Mouse (Mus musculus) c-Kit-positive CD71-negative TER-119-negative erythroid progenitor cells, embryonic 14.5 days (primary cell): ENCODE results near the gene Havcr2.
"Not testable (repeated sequence)": the region's sequence is repeated elsewhere in the genome, so short reads cannot be mapped to it uniquely, and the experiment has no call there.

Experiments used
- DNase-seq: peaks from one replicate; pipeline ENCODE4 v3.0.0-alpha.2; 2013; ENCODE audit warnings: low read depth

Havcr2 gene

DNA sequence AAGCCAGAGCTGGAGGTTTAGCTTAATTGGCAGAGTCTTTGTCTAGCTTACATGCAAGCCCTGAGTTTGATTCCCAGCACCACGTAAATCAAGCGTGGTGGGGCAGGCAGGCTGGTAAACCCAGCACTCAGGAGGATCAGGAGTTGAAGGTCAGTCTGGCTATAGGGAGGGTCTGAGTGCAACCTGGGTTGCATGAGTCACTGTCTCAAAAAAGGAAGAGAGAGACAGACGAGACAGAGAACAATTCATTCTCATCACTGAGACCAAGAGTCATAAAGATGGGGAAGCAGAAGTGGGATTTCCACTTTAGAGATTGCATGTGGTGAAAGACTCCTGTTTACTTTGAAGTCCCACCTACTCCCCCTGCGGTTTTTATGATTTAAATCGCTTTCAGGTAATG lies 6.6 kb downstream of the Havcr2 start:
- no peak for DNase-seq

DNA sequence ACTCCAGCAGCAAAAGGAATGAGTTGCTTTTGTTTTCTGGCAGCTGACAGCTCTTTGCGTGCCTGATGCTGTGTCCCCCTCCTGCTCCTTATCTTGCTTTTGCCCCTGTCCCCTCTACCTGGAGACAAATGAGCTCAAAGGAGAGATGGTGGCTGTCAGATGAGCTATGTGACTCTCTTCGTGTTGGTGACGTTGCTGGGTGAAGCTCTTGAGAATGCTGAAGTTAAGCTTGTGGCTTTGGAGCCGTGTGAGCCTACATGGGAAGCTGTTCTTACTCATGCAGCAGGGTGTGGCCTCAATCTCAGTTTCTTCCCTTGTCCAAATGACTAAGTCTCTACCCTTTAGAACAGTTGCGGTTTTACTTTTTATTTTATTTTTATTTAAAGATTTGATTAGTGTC lies 7.2 kb downstream of the Havcr2 start:
- DNase-seq, result no peak

DNA sequence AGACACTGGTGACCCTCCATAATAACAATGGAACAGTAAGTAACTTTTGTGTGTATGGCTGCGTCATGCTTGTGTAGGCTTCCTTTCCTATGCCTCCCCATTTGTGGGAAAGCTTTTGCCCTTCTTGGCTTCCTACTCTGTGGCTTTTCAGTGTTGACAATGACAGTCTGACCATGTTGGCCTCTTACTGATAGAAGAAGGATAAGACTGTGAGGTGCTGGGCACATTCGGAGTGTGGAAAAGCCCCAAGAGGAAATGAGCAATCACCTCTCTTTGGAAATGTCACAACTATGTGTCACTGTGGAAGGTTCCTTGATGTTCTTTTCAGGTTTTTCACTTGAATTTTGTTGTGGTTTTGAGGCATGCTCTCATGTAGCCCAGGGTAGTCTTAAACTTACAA lies 12.1 kb downstream of the Havcr2 start:
- DNase-seq, result no peak

DNA sequence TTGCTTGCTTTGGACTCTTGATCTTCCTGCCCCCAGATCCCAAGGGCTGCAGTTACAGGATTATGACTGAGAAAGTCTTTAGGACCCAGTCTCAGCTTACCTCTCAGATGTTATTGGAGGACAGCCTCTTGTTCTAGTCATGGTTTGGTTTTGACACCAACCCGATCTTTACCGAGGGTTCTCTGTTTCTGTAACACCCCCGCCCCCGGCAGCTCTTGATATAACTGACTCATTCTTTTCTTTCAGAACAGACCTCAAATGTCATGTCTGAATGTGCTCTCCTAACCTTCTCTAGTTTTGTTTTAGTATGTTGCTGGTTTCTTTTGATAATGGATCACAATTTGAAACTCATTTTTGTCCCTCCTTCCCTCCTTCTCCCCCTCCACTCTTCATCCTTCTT lies 19.5 kb downstream of the Havcr2 start:
- DNase-seq, result no peak

DNA sequence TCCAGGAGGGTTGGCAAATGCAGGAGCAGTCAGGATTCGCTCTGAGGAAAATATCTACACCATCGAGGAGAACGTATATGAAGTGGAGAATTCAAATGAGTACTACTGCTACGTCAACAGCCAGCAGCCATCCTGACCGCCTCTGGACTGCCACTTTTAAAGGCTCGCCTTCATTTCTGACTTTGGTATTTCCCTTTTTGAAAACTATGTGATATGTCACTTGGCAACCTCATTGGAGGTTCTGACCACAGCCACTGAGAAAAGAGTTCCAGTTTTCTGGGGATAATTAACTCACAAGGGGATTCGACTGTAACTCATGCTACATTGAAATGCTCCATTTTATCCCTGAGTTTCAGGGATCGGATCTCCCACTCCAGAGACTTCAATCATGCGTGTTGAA lies 24.6 kb downstream of the Havcr2 start:
- DNase-seq, result no peak

DNA sequence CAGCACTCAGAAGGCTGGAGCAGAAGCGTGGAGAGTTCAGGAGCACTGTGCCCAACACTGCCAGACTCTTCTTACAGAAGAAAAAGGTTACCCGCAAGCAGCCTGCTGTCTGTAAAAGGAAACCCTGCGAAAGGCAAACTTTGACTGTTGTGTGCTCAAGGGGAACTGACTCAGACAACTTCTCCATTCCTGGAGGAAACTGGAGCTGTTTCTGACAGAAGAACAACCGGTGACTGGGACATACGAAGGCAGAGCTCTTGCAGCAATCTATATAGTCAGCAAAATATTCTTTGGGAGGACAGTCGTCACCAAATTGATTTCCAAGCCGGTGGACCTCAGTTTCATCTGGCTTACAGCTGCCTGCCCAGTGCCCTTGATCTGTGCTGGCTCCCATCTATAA lies 25.8 kb downstream of the Havcr2 start:
- no peak for DNase-seq

DNA sequence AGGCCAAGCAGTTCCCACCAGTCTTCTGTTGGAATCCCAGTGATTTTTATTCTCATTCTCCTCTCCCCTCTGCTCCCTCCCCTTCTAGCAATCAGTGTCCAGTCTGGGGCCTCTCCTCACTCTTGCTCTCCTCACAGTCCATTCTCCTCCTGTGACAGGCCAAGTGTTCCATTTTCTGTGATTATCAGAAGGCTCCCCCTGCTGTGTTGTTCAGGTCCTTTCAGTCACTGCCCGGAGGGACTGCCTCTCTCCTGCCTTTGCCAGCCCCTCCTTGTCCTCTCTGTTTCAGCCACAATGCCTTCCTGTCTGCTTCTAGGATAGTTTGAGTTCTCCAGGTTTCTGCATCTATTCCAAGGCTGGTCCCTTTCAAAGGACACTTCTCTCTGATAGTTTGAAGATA lies 33.5 kb downstream of the Havcr2 start:
- no peak for DNase-seq

DNA sequence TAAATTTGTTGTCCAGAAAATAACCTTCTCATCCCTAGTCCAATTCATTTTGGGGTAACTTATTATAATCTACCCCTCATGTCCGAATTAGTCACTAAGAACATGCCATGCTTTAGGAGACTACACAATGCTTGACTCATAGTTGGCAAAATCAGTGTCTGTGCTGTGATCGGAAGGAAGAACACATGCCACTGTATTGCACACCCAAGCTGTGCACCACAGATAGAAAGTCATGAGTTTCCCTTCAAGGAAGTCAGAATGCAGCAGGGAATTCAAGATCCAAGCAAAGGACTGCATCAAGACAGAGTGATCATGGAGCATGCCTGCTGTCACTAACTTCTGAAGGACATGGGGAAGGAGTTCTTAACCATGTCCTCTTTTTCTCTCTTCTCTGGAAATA lies 33.9 kb downstream of the Havcr2 start:
- DNase-seq, result no peak

DNA sequence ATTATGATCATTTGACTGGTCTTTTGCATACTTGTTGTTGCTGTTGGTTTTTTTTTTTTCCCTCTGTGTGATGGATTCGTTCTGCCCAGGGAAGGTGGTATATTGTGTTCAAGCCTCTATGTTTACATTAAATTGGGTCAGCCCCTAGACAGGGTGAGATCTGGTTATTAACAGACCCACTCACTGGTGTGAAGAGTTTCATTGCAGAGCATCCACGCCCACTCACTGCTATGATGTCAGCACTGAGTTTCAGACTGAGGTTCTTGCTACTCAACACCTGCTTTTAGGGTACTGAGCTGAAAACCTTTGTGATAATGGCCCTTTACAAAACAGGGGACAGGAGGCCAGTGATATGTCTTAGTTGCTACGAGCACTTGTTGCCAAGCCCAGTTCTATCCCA lies 52.4 kb downstream of the Havcr2 start:
- DNase-seq, result no peak

DNA sequence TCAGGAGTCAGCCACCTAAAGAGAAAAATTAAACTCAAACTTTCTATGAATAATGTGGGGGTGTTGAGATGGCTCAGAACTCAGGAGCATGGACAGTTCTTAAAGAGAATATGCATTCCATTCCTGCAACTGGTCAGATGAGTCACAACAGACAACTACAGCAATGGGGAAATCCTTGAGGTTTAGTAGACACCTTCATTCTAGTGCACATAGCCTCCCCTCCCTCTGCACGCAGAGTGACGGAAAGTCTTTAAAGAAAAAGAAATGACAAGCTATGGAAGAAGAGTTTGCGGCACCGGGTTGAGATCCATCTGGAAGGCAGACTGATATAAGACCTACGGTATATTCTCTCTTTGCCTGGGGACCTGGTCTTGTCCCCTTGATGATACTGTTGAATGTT lies 55.2 kb downstream of the Havcr2 start:
- DNase-seq, result no peak

DNA sequence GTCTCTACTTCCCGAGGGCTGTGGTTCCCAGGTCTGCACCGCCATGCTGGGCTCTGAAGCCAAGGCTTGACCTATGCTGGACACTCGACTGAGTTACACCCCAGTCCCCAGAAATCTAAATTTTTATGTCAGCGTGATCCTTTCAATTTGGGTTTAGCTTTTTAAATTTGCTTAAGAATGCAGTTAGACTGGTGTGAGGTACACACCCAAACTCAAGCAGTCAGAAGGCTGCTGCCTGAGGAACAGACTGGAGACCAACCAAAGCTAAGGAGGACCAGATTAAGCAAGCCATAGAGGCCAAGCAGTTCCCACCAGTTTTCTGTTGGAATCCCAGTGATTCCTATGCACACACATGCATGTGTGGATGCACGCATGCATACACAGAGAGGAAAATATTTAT lies 66.6 kb downstream of the Havcr2 start:
- not testable (repeated sequence) for DNase-seq

DNA sequence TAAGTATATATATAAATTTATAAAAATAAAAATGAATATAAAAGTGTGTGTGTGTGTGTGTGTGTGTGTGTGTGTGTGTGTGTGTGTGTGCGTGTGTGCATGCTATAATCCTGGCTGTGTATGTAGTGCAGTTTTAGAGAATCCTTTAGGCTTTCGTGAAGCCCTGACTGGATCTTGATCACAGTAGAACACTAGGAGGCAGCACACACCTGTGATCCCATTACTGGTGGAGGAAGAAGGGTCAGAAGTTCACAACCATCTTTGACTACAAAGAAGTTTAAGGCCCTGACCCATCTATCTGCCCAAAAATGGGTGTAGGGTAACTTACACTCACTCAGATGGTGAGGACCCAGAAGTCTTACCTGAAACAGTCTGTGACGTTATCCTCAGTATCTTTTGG lies 68.0 kb downstream of the Havcr2 start:
- DNase-seq, result no peak

DNA sequence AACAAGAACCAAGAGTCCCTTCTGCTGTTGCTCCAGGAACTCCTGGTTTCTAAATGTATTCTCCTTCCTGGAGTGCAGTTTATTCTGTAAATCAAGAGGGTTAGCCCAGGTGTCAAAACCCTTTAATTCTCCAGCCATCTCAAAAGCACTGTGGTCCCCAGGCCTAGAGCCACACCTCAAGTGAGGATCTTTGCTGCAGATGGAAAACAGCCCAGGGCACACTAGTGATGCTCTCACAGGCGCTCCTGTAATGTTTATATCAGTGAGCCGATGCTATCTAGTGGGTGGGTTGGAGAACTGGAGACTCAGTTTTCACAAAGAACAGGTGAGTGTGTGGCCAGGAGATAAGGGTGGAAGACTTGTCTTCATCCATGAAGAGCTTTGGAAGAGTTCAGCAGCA lies 69.2 kb downstream of the Havcr2 start, which contains the start of gene Gm12169:
Gene Gm12169 (plus strand): TSS at position 301 of the 400 bp plus-strand sequence.
- DNase-seq, result no peak

DNA sequence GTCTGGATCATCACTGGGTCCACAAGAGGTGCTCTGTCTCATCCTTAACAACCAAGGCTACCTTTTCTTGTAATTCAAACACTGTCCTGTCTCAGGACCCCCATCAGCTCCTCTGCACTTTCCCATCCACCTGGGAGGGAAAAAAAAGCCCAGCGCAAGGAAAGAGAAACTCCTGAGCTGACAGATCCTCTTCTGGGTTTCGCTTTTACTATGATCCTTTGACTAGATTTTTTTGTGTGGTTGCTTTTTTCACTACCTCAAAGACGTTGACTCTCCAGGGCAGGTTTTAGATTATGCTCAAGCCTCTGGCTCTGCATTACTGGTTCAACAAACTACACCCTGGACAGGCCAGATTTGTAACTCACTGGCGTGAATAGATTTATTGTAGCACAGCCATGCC lies 75.4 kb downstream of the Havcr2 start:
- no peak for DNase-seq
